Comparison of ENCODE assay signal across 21 mouse cellular contexts in the genomic region with DNA sequence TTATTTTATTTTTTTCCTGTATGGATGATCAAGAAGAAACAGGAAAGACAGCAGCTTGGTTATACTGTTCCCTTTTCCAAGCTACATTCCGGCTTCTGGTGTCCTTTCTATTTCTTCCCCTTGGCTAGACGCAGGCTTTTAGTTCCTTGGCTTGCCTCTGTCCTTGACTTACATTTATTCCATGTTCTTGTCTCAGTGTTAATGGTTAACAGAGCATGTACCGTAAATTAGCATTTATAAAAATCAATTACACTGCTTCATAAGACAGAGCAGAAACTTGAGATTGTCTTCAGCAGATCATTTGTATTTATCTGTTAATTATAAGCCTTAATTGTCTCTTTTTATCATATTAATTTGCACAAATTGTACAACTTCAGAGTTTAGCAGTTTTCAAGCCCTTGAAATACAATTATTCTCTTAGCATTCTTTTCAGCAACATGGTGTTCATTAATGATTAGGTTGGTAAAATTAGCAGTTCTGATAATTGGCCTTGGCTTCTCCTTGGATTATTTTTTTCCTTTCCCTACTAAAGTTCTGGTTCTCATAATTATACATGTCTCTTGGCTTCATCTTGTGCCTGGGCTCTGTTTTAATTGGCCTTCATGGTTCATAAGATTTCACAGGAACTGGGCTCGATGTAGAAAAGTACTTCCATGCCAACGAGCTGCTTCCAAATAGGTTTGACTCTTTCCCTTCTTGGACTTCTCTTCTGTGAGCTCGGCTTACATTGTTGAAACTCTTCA.
DNase-seq lines count a peak whose midpoint lies in the region; ATAC-seq lines count a peak whose summit lies in the region.
"Had no signal": no experiment of that assay in that cellular context is flagged by ENCODE, and none has a peak within 500 bp of the region (broad histone marks: within the 10 kb centered on the region; RNA-seq: fewer than 3 reads in every experiment).

No protein-coding gene starts in this region.

- 41% methylated on average over 6 of the region's 6 CpGs for WGBS in forebrain, embryonic 15.5 days
- 80% methylated on average over 6 of the region's 6 CpGs for WGBS in forebrain, embryonic 11.5 days
- 60% methylated on average over 6 of the region's 6 CpGs for WGBS in kidney, embryonic 14.5 days

- no peak for DNase-seq in forebrain, embryonic 11.5 days (ENCODE audit: low spot score)
- DNase-seq in kidney, adult 9 months, result peak; percentile 40
- DNase-seq in brain, embryonic 18.5 days (ENCODE audit: low read depth, low spot score), result peak; percentile 26
- no peak for DNase-seq in gastrocnemius, postnatal 36 days
- DNase-seq: adrenal gland, adult 2 months; adrenal gland, postnatal 25 days; cerebellum, adult 11 months; cerebellum, adult 8-10 months; cerebellum, postnatal 14 days; embryo, embryonic 11 days; heart, postnatal 36 days; kidney, adult 18-20 months had no signal

- H3K36me3 ChIP-seq in forebrain, embryonic 15.5 days, result no peaks in the 10 kb centered on the region
- no peaks in the 10 kb centered on the region for H3K36me3 ChIP-seq in forebrain, embryonic 11.5 days (ENCODE audit: control insufficient read depth, insufficient read depth, low read length)
- no peaks in the 10 kb centered on the region for H3K36me3 ChIP-seq in kidney, embryonic 14.5 days (ENCODE audit: control insufficient read depth, insufficient read depth, low read length)
- H3K36me3 ChIP-seq: embryonic facial prominence, embryonic 15.5 days; heart, embryonic 13.5 days; hindbrain, embryonic 15.5 days had no signal

- H3K27me3 ChIP-seq in forebrain, embryonic 15.5 days, result no peaks in the 10 kb centered on the region
- no peaks in the 10 kb centered on the region for H3K27me3 ChIP-seq in forebrain, embryonic 11.5 days (ENCODE audit: control insufficient read depth, insufficient read depth, low read length)
- H3K27me3 ChIP-seq in kidney, embryonic 14.5 days (ENCODE audit: control insufficient read depth, insufficient read depth, low read length), result no peaks in the 10 kb centered on the region
- H3K27me3 ChIP-seq: CH12.LX; embryonic facial prominence, embryonic 15.5 days; hindbrain, embryonic 15.5 days; Patski had no signal

- H3K9me3 ChIP-seq in forebrain, embryonic 15.5 days, result no peaks in the 10 kb centered on the region
- H3K9me3 ChIP-seq in forebrain, embryonic 11.5 days (ENCODE audit: control insufficient read depth, low read length), result no peaks in the 10 kb centered on the region
- H3K9me3 ChIP-seq in kidney, embryonic 14.5 days (ENCODE audit: control insufficient read depth, low read length), result no peaks in the 10 kb centered on the region
- H3K9me3 ChIP-seq: embryonic facial prominence, embryonic 15.5 days; heart, embryonic 13.5 days; hindbrain, embryonic 15.5 days had no signal

- H3K4me3 ChIP-seq in forebrain, embryonic 15.5 days, result no peak overlapping the region
- no peak overlapping the region for H3K4me3 ChIP-seq in forebrain, embryonic 11.5 days (ENCODE audit: low read depth, low read length)
- H3K4me3 ChIP-seq in kidney, embryonic 14.5 days (ENCODE audit: low read length), result no peak overlapping the region
- H3K4me3 ChIP-seq: embryonic facial prominence, embryonic 15.5 days; erythroblast, embryonic 14.5 days; heart, embryonic 13.5 days; hindbrain, embryonic 15.5 days had no signal

- 0 out of 2 replicates have a peak overlapping the region, but pooled peaks have one; percentile 2 for H3K27ac ChIP-seq in forebrain, embryonic 15.5 days (replicated peaks)
- no peak overlapping the region for H3K27ac ChIP-seq in forebrain, embryonic 11.5 days (ENCODE audit: low read depth, low read length)
- H3K27ac ChIP-seq in kidney, embryonic 14.5 days (ENCODE audit: low read depth, low read length), result no peak overlapping the region
- H3K27ac ChIP-seq: embryonic facial prominence, embryonic 15.5 days; heart, embryonic 13.5 days; hindbrain, embryonic 15.5 days had no signal

- H3K4me1 ChIP-seq in forebrain, embryonic 15.5 days, result peaks cover 6% of the 10 kb centered on the region
- H3K4me1 ChIP-seq in forebrain, embryonic 11.5 days (replicated peaks; ENCODE audit: control insufficient read depth, insufficient read depth, low read length), result no peaks in the 10 kb centered on the region
- no peaks in the 10 kb centered on the region for H3K4me1 ChIP-seq in kidney, embryonic 14.5 days (ENCODE audit: control insufficient read depth, insufficient read depth, low read length)
- H3K4me1 ChIP-seq: hindbrain, embryonic 15.5 days had no signal

- H3K9ac ChIP-seq in forebrain, embryonic 15.5 days (replicated peaks), result no peak overlapping the region
- H3K9ac ChIP-seq in forebrain, embryonic 11.5 days (ENCODE audit: low read length), result no peak overlapping the region
- H3K9ac ChIP-seq in kidney, embryonic 14.5 days (ENCODE audit: low read depth, low read length), result no peak overlapping the region
- H3K9ac ChIP-seq: embryonic facial prominence, embryonic 15.5 days; heart, embryonic 13.5 days; hindbrain, embryonic 15.5 days had no signal

- intact Hi-C loops in gastrocnemius, postnatal 36 days (cut with DNase I), result no loop called here

- peak; percentile 63 for ATAC-seq in forebrain, embryonic 15.5 days (replicated peaks)
- no peak for ATAC-seq in forebrain, embryonic 11.5 days (replicated peaks; ENCODE audit: low FRiP score)
- no peak for ATAC-seq in kidney, embryonic 14.5 days (ENCODE audit: low FRiP score, low TSS enrichment)
- ATAC-seq: activated CD4-positive, CD25-positive, alpha-beta regulatory T cell, adult 4 months; Patski had no signal

- no peak overlapping the region for H3K4me2 ChIP-seq in forebrain, embryonic 15.5 days (replicated peaks)
- no peak overlapping the region for H3K4me2 ChIP-seq in forebrain, embryonic 11.5 days (ENCODE audit: low read depth, low read length, severe bottlenecking)
- no peak overlapping the region for H3K4me2 ChIP-seq in kidney, embryonic 14.5 days (replicated peaks; ENCODE audit: low read depth, low read length)
- H3K4me2 ChIP-seq: embryonic facial prominence, embryonic 15.5 days; heart, embryonic 13.5 days; hindbrain, embryonic 15.5 days had no signal

Comparison
In these comparisons a context has a peak if more than half of its experiments do, and no peak if none do; other contexts are left out.
1. DNase-seq: peak in kidney, adult 9 months (single experiment) and brain, embryonic 18.5 days (single experiment); none in forebrain, embryonic 11.5 days (single experiment) and gastrocnemius, postnatal 36 days (0 of 2).